Mouse (Mus musculus) intestine, embryonic 14.5 days (tissue): ENCODE measurements around the gene Rnf208. TPM values are rescaled to one million over a fixed set of nuclear protein-coding genes. Genes with fewer than 3 reads are reported as not detected.

ENCODE experiments used
- ATAC-seq: fragments of 200-750 bp; cut with Nextera tagmentation; replicated peaks from 2 replicates; pipeline ENCODE4 v1.8.0; 2017; ENCODE audit warnings: low read depth, moderate number of reproducible peaks, moderate TSS enrichment, moderate library complexity; ENCODE audit not compliant: low FRiP score, low TSS enrichment
- DNase-seq: peaks from one replicate; pipeline ENCODE4 v3.0.0-alpha.2; 2018; ENCODE audit warnings: low spot score
- H3K27ac ChIP-seq: fragments of 300-500 bp; sonication (generic); 2 replicates; pipeline ENCODE4 v1.5.1; 2014; ENCODE audit warnings: low read depth, mild to moderate bottlenecking, control low read depth
- H3K27me3 ChIP-seq: fragments of 300-500 bp; sonication (generic); replicated peaks from 2 replicates; pipeline ENCODE4 v1.6.1; 2014; ENCODE audit warnings: low read length, control low read depth; ENCODE audit not compliant: control insufficient read depth, insufficient read depth
- H3K36me3 ChIP-seq: fragments of 300-500 bp; sonication (generic); 2 replicates; pipeline ENCODE4 v1.6.1; 2014; ENCODE audit warnings: low read length, control low read depth; ENCODE audit not compliant: control insufficient read depth, insufficient read depth
- H3K4me1 ChIP-seq: fragments of 300-500 bp; sonication (generic); replicated peaks from 2 replicates; pipeline ENCODE4 v1.6.1; 2014; ENCODE audit warnings: low read length, control low read depth, mixed read lengths; ENCODE audit not compliant: control insufficient read depth, insufficient read depth
- H3K4me2 ChIP-seq: fragments of 300-500 bp; sonication (generic); 2 replicates; pipeline ENCODE4 v1.6.1; 2014; ENCODE audit warnings: low read length
- H3K4me3 ChIP-seq: fragments of 300-500 bp; sonication (generic); 2 replicates; pipeline ENCODE4 v1.5.1; 2014; ENCODE audit warnings: low read depth, low read length, control low read depth, mixed read lengths
- H3K9ac ChIP-seq: fragments of 300-500 bp; sonication (generic); 2 replicates; pipeline ENCODE4 v1.6.1; 2014; ENCODE audit warnings: mild to moderate bottlenecking, low read length
- H3K9me3 ChIP-seq: fragments of 300-500 bp; sonication (generic); 2 replicates; pipeline ENCODE4 v1.6.1; 2016; ENCODE audit warnings: low read length, control low read depth; ENCODE audit not compliant: control insufficient read depth
- WGBS: fragments of 180-500 bp; shearing (Covaris S2); extraction: QIAGEN DNeasy Blood & Tissue Kit; methylation state at CpG from one replicate; pipeline ENCODE4 v1.1.7; 2014; 5-methylcytosine and 5-hydroxymethylcytosine counted together
- polyA plus RNA-seq: library from polyadenylated mRNA; unstranded; fragments of >200 nt; fragmentation: Nextera tagmentation; extraction: Ambion mirVana; gene quantifications from 2 replicates; pipeline ENCODE4 v1.2.1, GENCODE M21; 2014

Rnf208 gene
- polyA plus RNA-seq, 1 experiment from 2014 or later, result 18.7 TPM

GRCm38 (mm10) chr2:25227406-25227805 lies 14.6 kb upstream of the Rnf208 start:
- DNase-seq (no peak), ATAC-seq (no peak)
- no peak overlapping the region for H3K4me3 ChIP-seq
- no peak overlapping the region for H3K9ac ChIP-seq
- no peaks in the 10 kb centered on the region for H3K9me3 ChIP-seq
- H3K27ac ChIP-seq, result no peak overlapping the region
- H3K27me3 ChIP-seq, result no peaks in the 10 kb centered on the region
- H3K36me3 ChIP-seq, result no peaks in the 10 kb centered on the region
- no peak overlapping the region for H3K4me2 ChIP-seq
- WGBS, result 92% methylated on average over 4 of the region's 4 CpGs
- peaks cover 9% of the 10 kb centered on the region for H3K4me1 ChIP-seq

- WGBS, result under 1% methylated on average over 7 of the region's 7 CpGs
- no peaks in the 10 kb centered on the region for H3K36me3 ChIP-seq
- H3K9ac ChIP-seq, result no peak overlapping the region
- H3K4me3 ChIP-seq, result peak overlapping the region; percentile 11; the same call in 1 of the 2 replicates
- no peaks in the 10 kb centered on the region for H3K27me3 ChIP-seq
- peaks cover 7% of the 10 kb centered on the region for H3K4me1 ChIP-seq
- ATAC-seq, result no peak
- no peaks in the 10 kb centered on the region for H3K9me3 ChIP-seq
- peak overlapping the region; percentile 65; the same call in 1 of the 2 replicates for H3K27ac ChIP-seq
- peak; percentile 87 for DNase-seq
- peak overlapping the region; percentile 42 for H3K4me2 ChIP-seq
These were observed 13.6 kb upstream of the Rnf208 start for GRCm38 (mm10) chr2:25228431-25228889.

- Histone ChIP-seq H3K4me1 (0 out of 2 replicates have a peak, but pooled peaks cover 4% of the 10 kb centered on the region), H3K9ac (no peak overlapping the region), H3K9me3 (no peaks in the 10 kb centered on the region), H3K27ac (no peak overlapping the region), H3K27me3 (no peaks in the 10 kb centered on the region), H3K4me2 (peak overlapping the region; percentile 42; the same call in 1 of the 2 replicates), H3K4me3 (peak overlapping the region; percentile 11; the same call in 1 of the 2 replicates), H3K36me3 (no peaks in the 10 kb centered on the region)
- DNase-seq (no peak), ATAC-seq (no peak)
- WGBS, result 69% methylated on average over 6 of the region's 6 CpGs
These were observed 13.0 kb upstream of the Rnf208 start for GRCm38 (mm10) chr2:25228995-25229530.

- H3K36me3 ChIP-seq, result no peaks in the 10 kb centered on the region
- DNase-seq, result no peak
- no peak overlapping the region for H3K27ac ChIP-seq
- H3K4me3 ChIP-seq, result no peak overlapping the region
- 82% methylated on average over 5 of the region's 5 CpGs for WGBS
- H3K27me3 ChIP-seq, result no peaks in the 10 kb centered on the region
- no peak for ATAC-seq
- H3K9me3 ChIP-seq, result no peaks in the 10 kb centered on the region
- H3K4me1 ChIP-seq, result 0 out of 2 replicates have a peak, but pooled peaks cover 4% of the 10 kb centered on the region
- no peak overlapping the region for H3K4me2 ChIP-seq
- no peak overlapping the region for H3K9ac ChIP-seq
These were observed 12.5 kb upstream of the Rnf208 start for GRCm38 (mm10) chr2:25229582-25229981.

- DNase-seq (no peak), ATAC-seq (no peak)
- H3K36me3 ChIP-seq, result no peaks in the 10 kb centered on the region
- H3K9ac ChIP-seq, result no peak overlapping the region
- H3K4me3 ChIP-seq, result no peak overlapping the region
- H3K9me3 ChIP-seq, result no peaks in the 10 kb centered on the region
- H3K27ac ChIP-seq, result no peak overlapping the region
- H3K27me3 ChIP-seq, result no peaks in the 10 kb centered on the region
- WGBS, result 90% methylated on average over 7 of the region's 7 CpGs
- no peak overlapping the region for H3K4me2 ChIP-seq
- H3K4me1 ChIP-seq, result 0 out of 2 replicates have a peak, but pooled peaks cover 2% of the 10 kb centered on the region
These were observed 11.5 kb upstream of the Rnf208 start for GRCm38 (mm10) chr2:25230581-25230980.

- DNase-seq (no peak), ATAC-seq (no peak)
- H3K9me3 ChIP-seq, result no peaks in the 10 kb centered on the region
- H3K4me1 ChIP-seq, result no peaks in the 10 kb centered on the region
- H3K27ac ChIP-seq, result no peak overlapping the region
- 60% methylated on average over 12 of the region's 12 CpGs for WGBS
- H3K36me3 ChIP-seq, result no peaks in the 10 kb centered on the region
- H3K9ac ChIP-seq, result no peak overlapping the region
- no peak overlapping the region for H3K4me3 ChIP-seq
- H3K27me3 ChIP-seq, result no peaks in the 10 kb centered on the region
- H3K4me2 ChIP-seq, result no peak overlapping the region
These were observed 11.0 kb upstream of the Rnf208 start for GRCm38 (mm10) chr2:25231038-25231437.

GRCm38 (mm10) chr2:25233421-25233820 lies 8.6 kb upstream of the Rnf208 start:
- Histone ChIP-seq H3K27me3 (no peaks in the 10 kb centered on the region), H3K9me3 (no peaks in the 10 kb centered on the region), H3K4me2 (no peak overlapping the region), H3K4me1 (no peaks in the 10 kb centered on the region), H3K27ac (no peak overlapping the region), H3K4me3 (no peak overlapping the region), H3K9ac (no peak overlapping the region), H3K36me3 (no peaks in the 10 kb centered on the region)
- DNase-seq (no peak), ATAC-seq (no peak)
- 73% methylated on average over 4 of the region's 4 CpGs for WGBS

GRCm38 (mm10) chr2:25234050-25234449 lies 8.0 kb upstream of the Rnf208 start, which contains the start of gene Slc34a3:
Gene Slc34a3, minus strand, starts transcription at chr2:25234364.
- H3K27ac ChIP-seq, result no peak within 1 kb of the TSS
- H3K4me2 ChIP-seq, result no peak within 1 kb of the TSS
- no peak within 1 kb of the TSS for H3K9ac ChIP-seq
- H3K4me3 ChIP-seq, result no peak within 1 kb of the TSS
- H3K36me3 ChIP-seq, result no peaks in the 10 kb centered on the region
- H3K27me3 ChIP-seq, result no peaks in the 10 kb centered on the region
- no peak for DNase-seq
- 65% methylated on average over 3 of the region's 3 CpGs for WGBS
- H3K4me1 ChIP-seq, result no peaks in the 10 kb centered on the region
- no peak; the same call in 1 of the 2 replicates for ATAC-seq
- H3K9me3 ChIP-seq, result no peaks in the 10 kb centered on the region
